Mouse (Mus musculus): ENCODE measurements around the gene Gdpd4.

Gene Gdpd4

GRCm38 (mm10) chr7:97919742-97920141 is at the start of gene Gdpd4:
TSS of gene Gdpd4 (plus strand) at chr7:97919955.
- DNase-seq: no peak

- no peak for DNase-seq
Observed at GRCm38 (mm10) chr7:97872396-97872795, 47.4 kb upstream of the Gdpd4 start.

DNA sequence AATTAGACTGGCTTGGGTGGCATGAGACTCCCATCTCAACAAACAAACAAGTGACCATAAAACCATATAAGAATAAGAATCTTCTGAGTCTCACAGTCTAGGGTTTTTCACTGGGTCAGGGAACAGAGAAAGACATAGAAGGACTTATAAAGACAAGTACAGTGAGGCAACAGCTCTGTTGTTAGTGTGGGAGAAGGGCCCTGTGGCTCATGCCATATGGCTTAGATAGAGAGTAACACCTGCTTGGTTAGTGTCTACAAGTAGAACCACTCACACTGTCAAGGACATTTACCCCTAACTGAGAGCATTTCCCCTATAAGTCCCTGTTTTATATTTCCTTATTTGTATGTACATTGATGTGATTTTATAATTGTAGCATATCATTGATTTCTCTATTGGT is 46.4 kb upstream of the Gdpd4 start:
- DNase-seq: no peak

- DNase-seq: peak; percentile 69
Observed at GRCm38 (mm10) chr7:97877846-97878538, 41.8 kb upstream of the Gdpd4 start.

GRCm38 (mm10) chr7:97911646-97912045 is 8.1 kb upstream of the Gdpd4 start:
- no peak for DNase-seq

DNA sequence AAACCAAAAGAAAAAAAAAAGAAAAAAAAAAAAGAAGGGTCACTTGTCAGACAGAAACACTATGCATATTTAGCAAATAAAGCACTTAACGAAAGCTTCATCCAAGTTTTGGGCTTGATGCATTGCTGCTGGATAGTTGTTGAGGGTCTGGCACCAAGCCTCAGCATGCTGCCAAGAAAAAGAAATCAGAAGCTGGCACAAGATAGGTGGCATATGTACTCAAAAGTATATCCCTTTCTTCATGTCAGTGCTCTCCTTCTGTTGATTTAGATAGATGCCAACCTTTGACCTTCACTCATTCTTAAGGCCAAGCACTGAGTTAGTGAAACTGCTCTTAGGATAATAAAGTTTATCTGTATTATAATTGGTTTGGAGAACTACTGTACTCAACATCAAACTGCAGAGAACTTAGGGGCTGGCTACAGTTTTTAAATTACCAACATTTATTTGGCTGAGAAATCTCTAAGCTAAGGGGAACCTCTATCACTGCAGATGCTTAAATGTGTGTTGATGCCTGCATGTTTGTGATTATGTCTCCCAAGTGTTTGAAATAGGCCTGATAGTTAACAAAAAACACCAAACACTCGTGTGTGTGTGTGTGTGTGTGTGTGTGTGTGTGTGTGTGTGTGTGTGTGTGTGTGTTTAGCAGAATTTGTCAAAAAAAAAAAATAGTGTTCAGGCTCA is 4.8 kb upstream of the Gdpd4 start:
- no peak for DNase-seq

DNA sequence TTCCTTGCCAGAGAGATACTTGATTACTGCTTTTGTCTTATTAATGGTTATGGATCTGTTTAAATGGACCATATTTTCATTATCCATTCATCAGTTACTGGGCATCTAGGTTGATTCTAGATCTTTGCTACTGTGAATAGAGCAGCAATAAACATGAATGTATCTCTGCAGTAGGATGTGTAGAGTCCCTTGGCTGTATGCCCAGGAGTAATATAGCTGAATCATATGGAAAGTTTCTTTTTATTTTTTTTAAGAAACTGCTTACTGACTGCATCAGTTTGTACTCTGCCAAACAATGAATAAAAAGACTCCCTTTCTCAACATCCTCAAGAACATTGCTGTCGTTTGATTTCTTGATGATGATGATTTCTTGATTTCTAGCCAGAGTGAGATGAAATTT is 6.1 kb downstream of the Gdpd4 start:
- no peak for DNase-seq

DNA sequence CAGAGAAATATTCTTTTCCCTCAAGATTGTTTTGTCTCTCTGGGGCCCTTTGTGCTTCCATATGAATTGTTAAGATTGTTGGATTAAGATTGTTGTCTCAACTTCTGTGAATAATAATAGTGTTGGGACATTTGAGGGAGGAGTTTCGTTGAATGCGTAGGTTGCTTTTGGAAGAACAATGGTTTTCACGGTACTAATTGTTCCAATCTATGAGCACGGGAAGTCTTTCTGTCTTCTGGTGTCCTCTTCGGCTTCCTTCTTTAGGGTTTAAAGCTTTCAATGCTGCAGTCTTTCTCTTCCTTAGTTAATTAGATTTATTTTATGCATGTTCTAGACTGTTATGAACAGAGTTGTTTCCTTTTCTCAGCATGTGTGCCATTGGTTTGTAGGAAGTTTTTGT is 7.2 kb downstream of the Gdpd4 start:
- DNase-seq: no peak

DNA sequence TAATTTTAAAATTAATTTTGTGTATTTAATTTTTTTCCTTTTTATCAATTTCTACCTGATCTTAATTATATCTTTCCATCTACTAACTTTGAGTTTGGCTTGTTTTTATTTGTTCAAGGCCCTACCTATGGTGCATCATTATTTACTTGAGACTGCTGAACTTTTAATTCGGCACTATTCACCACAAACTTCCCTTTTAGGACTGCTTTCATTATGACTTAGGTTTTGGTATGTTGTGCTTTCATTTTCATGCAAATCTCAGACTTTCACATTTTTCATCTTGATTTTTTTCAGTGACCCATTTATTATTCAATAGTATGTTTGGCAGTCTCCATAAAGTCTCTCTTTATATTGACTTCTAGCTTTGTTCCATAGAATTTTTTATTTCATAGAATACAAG is 24.7 kb downstream of the Gdpd4 start:
- DNase-seq: no peak

DNA sequence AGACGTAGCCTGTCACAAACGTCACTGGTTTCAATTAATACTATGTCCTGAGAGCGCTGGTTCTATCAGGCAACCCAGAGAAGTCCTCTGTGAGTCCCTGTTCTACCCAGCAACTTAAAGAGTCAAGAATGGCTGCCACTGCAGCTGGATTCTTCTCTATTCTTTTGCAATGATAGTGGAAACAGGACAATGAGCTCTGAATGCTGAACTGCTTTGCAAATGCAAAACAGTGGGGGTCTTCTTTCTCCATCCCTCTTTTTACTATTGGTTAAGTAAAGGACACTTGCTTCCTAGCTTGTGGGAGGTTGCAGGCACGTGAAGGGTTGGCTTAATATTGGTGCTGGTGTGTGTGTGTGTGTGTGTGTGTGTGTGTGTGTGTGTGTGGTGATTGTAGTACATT is 52.7 kb downstream of the Gdpd4 start:
- DNase-seq: no peak

DNA sequence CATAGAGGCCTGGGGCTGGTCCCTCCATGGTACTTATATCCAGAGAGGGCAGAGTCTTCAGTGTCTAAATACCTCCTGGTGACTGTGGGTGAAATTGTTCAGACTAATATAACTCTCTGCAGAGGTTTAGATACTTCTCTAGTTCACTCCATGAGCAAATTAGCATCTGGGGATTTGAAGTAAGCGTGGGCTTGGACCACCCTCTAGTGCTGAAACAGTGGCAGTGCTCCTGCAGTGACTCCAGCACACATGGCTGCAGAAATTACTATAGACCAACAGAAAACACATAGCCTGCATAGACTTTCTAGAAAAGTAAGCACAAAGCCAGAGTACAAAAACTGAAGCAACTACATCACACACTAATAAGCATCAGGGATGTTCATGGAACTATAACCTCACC is 57.7 kb downstream of the Gdpd4 start:
- DNase-seq: peak; percentile 63

DNA sequence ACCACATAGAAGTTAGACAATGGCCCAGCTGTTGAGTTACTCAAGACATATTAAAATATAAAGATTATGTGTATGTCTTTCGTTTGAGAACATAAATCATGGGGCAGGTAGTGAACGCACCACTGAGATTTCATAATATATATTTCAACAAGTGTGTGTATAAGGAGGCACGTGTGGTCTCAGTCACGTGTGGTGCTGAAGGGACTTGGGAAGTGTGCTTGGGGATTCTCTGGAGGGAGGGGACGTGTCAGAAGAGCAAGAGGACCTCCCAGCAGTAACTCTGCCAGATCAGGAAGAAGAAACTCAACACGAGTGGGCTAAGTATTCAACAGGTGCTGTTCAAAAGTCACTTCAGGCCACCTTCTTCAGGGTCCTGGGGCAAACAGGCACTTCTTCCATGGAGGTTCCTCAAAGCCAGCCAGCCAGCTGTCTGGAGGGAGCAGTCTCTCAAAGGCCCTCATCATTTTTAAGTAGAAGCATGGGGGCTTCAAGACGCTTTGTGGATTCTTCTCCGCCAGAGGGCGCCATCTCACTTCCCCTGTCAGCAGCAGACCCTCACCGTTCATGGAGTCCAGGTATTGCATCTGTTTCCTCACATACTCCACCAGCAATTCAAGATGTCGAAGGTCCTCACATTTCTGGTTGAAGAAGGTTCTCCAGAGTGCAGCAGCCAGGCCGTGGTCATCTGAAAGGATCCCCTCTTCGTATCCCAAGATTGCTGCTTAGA is 64.5 kb downstream of the Gdpd4 start:
- DNase-seq: peak; percentile 87

GRCm38 (mm10) chr7:98002617-98003016 is 82.9 kb downstream of the Gdpd4 start:
- no peak for DNase-seq

DNA sequence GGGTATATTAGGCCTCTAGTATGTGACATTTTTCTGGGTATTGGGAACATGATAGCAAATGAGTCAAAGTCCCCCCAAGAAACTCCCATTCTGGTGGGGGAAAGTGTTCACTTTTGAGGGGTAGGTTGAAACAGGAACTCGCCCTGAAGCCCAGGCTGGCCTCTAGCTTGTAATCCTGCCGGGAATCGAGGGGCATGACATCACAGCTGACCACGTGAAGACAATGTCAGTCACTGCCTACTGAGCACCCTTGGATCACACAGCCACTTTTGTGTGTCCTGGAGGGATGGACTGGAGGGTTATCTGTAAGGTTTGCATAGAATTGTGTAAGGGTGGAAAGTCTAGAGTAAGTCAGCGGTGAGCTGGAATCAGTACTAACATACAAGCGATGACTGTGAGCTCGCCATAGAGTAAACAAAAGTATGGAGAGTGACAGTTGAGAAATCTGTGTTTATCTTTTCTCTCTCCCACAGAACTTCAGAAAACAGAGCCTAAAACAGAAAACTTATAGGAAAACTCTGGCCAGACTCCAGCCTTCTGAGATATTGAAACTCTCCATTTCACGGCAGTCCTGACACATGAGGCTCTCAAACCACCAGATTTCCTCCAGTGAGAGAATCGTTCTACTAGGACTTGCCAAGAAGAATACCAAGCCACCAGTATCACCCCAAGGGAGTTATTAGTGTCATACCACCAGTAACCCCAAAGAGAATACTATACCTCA is 128.5 kb downstream of the Gdpd4 start:
- DNase-seq: no peak

- DNase-seq: peak; percentile 83
Observed at GRCm38 (mm10) chr7:98051980-98052379, 132.2 kb downstream of the Gdpd4 start.

- no peak for DNase-seq
Observed at GRCm38 (mm10) chr7:98054461-98054860, 134.7 kb downstream of the Gdpd4 start.

DNA sequence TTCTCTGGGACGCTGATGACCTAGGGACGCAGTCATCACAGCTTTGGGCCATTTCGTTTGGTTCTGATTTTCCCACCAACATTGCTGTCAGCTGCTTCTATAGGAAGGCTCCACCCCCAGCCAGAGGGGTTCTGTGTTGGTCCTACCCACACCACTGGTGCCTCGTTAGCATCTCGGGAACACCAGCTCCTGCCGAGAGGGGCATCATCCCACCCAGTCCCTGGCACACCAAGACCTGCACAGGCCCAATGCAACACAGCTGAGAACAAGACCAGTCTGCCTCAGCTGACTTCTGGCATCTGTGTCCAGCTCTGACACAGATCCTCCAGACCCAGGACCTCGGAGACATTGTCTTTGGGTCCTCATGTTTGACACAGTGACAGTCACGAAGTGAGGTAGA is 135.2 kb downstream of the Gdpd4 start:
- DNase-seq: no peak

- no peak for DNase-seq
Observed at GRCm38 (mm10) chr7:98066229-98066628, 146.5 kb downstream of the Gdpd4 start.

GRCm38 (mm10) chr7:98071620-98072019 is 151.9 kb downstream of the Gdpd4 start:
- DNase-seq: peak; percentile 96

DNA sequence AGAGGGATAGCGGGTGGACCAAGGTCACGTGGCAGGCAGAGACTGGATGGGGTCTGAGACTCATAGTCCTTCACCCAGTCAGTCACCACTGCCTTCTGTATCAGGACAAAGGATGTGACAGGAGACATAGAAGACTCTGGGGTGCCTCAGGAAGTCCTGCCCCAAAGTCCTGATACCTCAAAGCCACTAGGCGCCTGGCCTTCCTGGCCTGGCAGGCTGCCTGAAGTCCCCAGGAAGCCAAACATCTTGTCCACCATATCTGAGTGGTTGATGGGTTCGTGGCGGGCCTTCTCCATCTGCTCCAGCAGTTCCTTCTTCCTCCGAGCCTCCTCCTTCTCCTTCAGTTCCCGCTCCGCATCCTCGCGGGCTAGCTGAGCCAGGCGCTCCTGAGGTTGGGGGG is 157.7 kb downstream of the Gdpd4 start:
- DNase-seq: no peak

DNA sequence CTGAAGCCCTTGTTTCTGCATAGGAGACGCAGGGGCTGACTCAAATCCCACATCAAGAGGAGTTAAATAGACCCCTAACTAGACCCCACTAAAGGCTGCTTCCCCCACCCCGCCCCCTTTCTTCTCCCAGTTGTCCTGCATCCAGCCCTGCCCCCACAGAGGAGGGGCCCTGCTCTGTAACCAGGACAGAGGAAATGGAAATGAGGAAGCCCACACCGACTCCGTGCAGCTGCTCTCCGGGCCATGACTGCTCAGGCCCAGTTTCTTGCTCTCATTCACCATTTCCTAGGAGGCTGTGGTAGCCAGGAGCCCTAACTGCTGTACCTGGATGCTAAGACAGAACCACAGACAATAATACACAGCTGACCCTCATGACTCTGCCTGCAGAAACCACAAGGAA is 162.6 kb downstream of the Gdpd4 start:
- DNase-seq: no peak

DNA sequence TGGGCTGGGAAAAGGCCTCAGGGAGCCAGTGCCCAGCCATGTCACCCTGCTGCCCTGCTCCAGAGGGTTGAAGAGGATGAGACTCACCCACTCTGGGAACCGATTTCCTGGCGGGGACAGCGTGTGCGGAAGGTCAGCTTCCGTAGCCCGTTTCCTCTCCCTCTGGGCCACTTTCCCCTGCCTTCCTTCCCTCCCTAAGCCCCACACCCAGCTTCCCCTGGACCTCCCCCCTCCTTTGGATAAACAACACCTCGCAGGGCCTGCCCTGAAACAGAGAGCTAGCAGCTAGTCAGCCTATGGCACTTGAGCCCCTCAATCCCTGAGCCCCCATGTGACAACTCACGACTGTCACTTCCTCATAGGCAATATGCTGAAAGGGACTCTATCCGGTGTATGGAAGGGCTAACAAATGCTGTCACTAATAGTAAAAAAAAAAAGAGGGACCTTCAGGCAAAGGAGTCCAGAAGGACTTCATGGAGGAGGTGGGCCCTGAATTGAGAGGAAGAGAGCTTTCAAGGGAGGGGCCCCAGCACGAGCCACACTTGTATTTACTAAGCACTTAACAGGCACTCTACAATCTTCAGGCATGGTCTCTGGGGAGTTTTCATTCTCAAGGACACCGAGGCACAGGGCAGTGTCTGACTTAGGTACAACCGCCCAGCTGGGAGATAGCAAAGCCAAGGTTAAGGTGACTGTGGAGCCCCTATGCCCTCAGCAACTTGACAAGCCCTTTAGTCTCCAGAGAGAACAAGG is 165.0 kb downstream of the Gdpd4 start:
- no peak for DNase-seq

DNA sequence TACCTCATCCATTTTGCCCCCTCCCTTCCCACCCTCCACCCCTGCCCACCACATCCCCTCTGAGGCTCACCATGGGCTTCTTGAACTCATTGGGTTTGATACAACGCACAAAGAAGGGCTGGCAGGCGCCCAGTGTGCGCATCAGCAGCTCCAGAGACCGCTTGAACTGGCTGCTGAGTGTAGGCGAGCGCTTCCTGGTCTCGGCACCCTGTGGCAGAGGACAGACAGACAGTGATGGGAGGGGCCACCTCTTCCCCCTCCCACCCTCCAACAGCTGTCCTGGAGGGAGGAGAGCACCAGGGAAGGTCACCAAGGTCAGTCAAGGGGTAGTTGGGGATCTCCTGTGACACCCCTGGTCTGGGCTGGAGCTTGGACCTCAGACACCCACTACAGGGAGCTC is 165.6 kb downstream of the Gdpd4 start:
- peak; percentile 31 for DNase-seq

Data from thymus, postnatal 4 days (tissue).